Mouse (Mus musculus) liver, embryonic 14.5 days (tissue): ENCODE data around the gene Pglyrp1. TPM values are rescaled to one million over a fixed set of nuclear protein-coding genes. Genes with fewer than 3 reads are reported as not detected.

Experiments
- ATAC-seq: fragments of 200-750 bp; cut with Nextera tagmentation; 2 replicates; pipeline ENCODE4 v1.8.0; 2017; ENCODE audit warnings: moderate number of reproducible peaks, mild to moderate bottlenecking, moderate library complexity; ENCODE audit not compliant: insufficient read depth
- DNase-seq, 3 experiments: peaks; one replicate each; pipeline ENCODE4 v3.0.0-alpha.2; 2012 to 2013; ENCODE audit warnings: low read depth in 3 of 3, low spot score in 3 of 3
- H3K27ac ChIP-seq: fragments of 300-500 bp; sonication (generic); 2 replicates; pipeline ENCODE4 v1.5.1; 2014; ENCODE audit warnings: moderate library complexity, mild to moderate bottlenecking, control low read depth, inconsistent platforms
- H3K27me3 ChIP-seq: fragments of 300-500 bp; sonication (generic); 2 replicates; pipeline ENCODE4 v1.6.1; 2014; ENCODE audit warnings: mild to moderate bottlenecking, low read length, moderate library complexity; ENCODE audit not compliant: control insufficient read depth, insufficient read depth
- H3K36me3 ChIP-seq: fragments of 300-500 bp; sonication (generic); replicated peaks from 2 replicates; pipeline ENCODE4 v1.6.1; 2014; ENCODE audit warnings: low read depth; ENCODE audit not compliant: control insufficient read depth, insufficient read depth
- H3K4me1 ChIP-seq, 2 experiments: fragments of 200-500 bp in 1 of 2; fragments of 300-500 bp in 1 of 2; sonication (generic) in 1 of 2; replicated peaks; 2 replicates each; pipeline ENCODE4 v1.6.1; 2012 to 2014; ENCODE audit warnings: antibody characterized with exemption in 1 of 2, inconsistent platforms in 1 of 2, low read length in 1 of 2; ENCODE audit not compliant: control insufficient read depth in 2 of 2, insufficient read depth in 2 of 2
- H3K4me2 ChIP-seq: fragments of 300-500 bp; sonication (generic); 2 replicates; pipeline ENCODE4 v1.6.1; 2014; ENCODE audit warnings: low read depth, mild to moderate bottlenecking, control low read depth, moderate library complexity
- H3K4me3 ChIP-seq, 2 experiments: fragments of 200-500 bp in 1 of 2; fragments of 300-500 bp in 1 of 2; sonication (generic) in 1 of 2; 2 replicates each; pipeline ENCODE4 v1.5.1; 2012 to 2014; ENCODE audit warnings: low read depth in 2 of 2, low read length in 2 of 2, mild to moderate bottlenecking in 2 of 2, control low read depth in 1 of 2, inconsistent platforms in 1 of 2, moderate library complexity in 1 of 2; ENCODE audit not compliant: insufficient read depth in 1 of 2
- H3K9ac ChIP-seq: fragments of 300-500 bp; sonication (generic); replicated peaks from 2 replicates; pipeline ENCODE4 v1.6.1; 2014; ENCODE audit warnings: mild to moderate bottlenecking, control low read depth, moderate library complexity
- H3K9me3 ChIP-seq: fragments of 300-500 bp; sonication (generic); 2 replicates; pipeline ENCODE4 v1.6.1; 2016; ENCODE audit warnings: low read length, mixed read lengths; ENCODE audit not compliant: control insufficient read depth
- CTCF ChIP-seq: IDR thresholded peaks from 2 replicates; pipeline ENCODE4 v1.5.1; 2016; ENCODE audit warnings: antibody characterized with exemption, low read depth, control low read depth
- EP300 ChIP-seq: IDR thresholded peaks from 2 replicates; pipeline ENCODE4 v1.6.1; 2016; ENCODE audit warnings: antibody characterized with exemption, low read depth
- WGBS: fragments of 180-500 bp; shearing (Covaris S2); extraction: QIAGEN DNeasy Blood & Tissue Kit; methylation state at CpG from one replicate; pipeline ENCODE4 v1.1.7; 2014; ENCODE audit not compliant: insufficient replicate concordance; 5-methylcytosine and 5-hydroxymethylcytosine counted together
- polyA plus RNA-seq, 2 experiments: library from polyadenylated mRNA; depleted of rRNA in 1 of 2; stranded (reverse) in 1 of 2; unstranded in 1 of 2; fragments of >200 nt; fragmentation: Nextera tagmentation in 1 of 2; extraction: Ambion mirVana in 1 of 2; gene quantifications; 2 replicates each; pipeline versions ENCODE4 v1.2.1 to v1.2.3; 2012 to 2014

Pglyrp1 gene
- polyA plus RNA-seq, 2 experiments, result 10.5 to 32.0 TPM

DNA sequence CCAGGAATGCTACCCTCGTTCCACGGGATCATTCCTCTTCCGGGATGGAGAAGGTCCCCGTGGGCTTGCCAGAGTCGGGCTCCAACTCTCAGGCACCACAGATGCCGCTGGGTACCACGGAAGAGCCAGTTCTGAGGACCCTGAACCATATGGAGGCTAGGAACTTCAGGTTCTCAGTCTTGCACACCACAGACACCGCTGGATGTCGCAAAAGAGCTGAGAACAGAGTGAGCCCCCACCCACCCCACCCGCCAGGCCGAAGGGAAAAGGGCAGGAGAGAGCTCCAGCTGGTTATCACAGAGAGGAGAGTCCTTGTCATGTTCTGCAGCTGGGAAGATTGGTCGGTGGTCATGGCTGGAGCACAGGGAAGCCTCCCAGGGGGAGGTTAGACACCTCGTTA is 38.8 kb upstream of the Pglyrp1 start:
- TF ChIP-seq CTCF, result no peak
- no peak for TF ChIP-seq EP300
- H3K4me2 ChIP-seq, result no peak overlapping the region
- no peak overlapping the region for H3K9ac ChIP-seq
- no peak overlapping the region for H3K27ac ChIP-seq
- H3K27me3 ChIP-seq, result no peaks in the 10 kb centered on the region
- no peak overlapping the region for H3K4me3 ChIP-seq
- ATAC-seq, result no peak
- H3K9me3 ChIP-seq, result no peaks in the 10 kb centered on the region
- no peak for DNase-seq
- WGBS, result 32% methylated on average over 13 of the region's 13 CpGs
- 0 out of 4 replicates have a peak, but pooled peaks cover 0 to 1% of the 10 kb centered on the region in 2 experiments for H3K4me1 ChIP-seq
- H3K36me3 ChIP-seq, result no peaks in the 10 kb centered on the region

DNA sequence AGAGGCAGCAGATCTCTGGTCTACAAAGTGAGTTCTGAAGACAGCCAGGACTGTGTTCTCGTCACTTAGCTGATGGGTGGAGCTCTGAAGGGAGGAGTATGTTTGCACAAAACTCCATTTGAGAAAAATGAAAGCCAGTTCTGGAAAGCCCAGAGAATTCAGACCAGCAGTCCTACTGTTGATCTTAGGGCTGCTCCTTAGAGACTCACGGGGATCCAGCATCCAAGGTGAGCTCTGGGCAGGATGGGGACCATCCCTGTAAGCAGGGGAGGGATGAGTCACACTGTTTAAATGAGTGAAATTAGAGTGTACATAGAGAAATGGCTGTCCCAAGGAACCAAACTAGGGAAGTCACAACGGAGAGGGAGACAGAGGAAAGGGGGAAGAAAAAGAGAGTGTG is 31.3 kb upstream of the Pglyrp1 start, which contains the start of gene Mill2:
TSS of gene Mill2 (plus strand) at position 102 of the 400 bp plus-strand sequence.
- 0 out of 2 replicates have a peak within 1 kb of the TSS, but pooled peaks have one; percentile 3 for H3K9ac ChIP-seq
- TF ChIP-seq EP300 (no peak), CTCF (no peak)
- peaks cover 0 to 5% of the 10 kb centered on the region in 2 experiments; a peak in 2 of 4 replicates for H3K4me1 ChIP-seq
- WGBS, result 12% methylated on average over 3 of the region's 3 CpGs
- H3K27ac ChIP-seq, result no peak within 1 kb of the TSS
- H3K4me2 ChIP-seq, result peak within 1 kb of the TSS; percentile 55
- no peak for DNase-seq
- H3K9me3 ChIP-seq, result no peaks in the 10 kb centered on the region
- ATAC-seq, result no peak
- H3K27me3 ChIP-seq, result no peaks in the 10 kb centered on the region
- H3K4me3 ChIP-seq, result peak within 1 kb of the TSS; percentile 28 to 34
- no peaks in the 10 kb centered on the region for H3K36me3 ChIP-seq

- 5% methylated on average over 14 of the region's 17 CpGs for WGBS
These were observed 30.6 kb upstream of the Pglyrp1 start for GRCm38 (mm10) chr7:18840386-18841173.

DNA sequence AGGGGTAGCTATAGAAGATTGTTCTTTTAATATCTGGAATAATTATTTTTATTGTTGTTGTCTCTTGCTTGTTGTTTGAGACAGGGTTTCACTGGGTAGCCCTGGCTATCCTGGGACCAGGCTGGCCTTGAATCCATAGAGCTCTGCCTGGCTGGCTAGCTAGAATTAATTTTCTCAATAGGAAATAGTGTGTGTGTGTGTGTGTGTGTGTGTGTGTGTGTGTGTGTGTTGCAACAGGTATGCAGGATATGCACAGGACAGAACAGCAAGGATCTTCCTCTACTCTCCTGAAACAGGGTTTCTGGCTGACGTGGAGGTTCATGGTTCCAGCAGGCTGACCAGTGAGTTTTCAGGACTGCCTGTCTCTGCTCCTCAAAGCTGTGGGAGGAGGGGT is 30.0 kb upstream of the Pglyrp1 start:
- H3K27me3 ChIP-seq, result no peaks in the 10 kb centered on the region
- peak overlapping the region; percentile 26 for H3K4me2 ChIP-seq
- H3K9ac ChIP-seq, result no peak overlapping the region
- 71% methylated on average over 1 of the region's 1 CpGs for WGBS
- DNase-seq (no peak), ATAC-seq (no peak)
- TF ChIP-seq CTCF (no peak), EP300 (no peak)
- peaks cover 0 to 5% of the 10 kb centered on the region in 2 experiments; a peak in 2 of 4 replicates for H3K4me1 ChIP-seq
- no peak overlapping the region for H3K27ac ChIP-seq
- no peak overlapping the region for H3K4me3 ChIP-seq
- H3K9me3 ChIP-seq, result no peaks in the 10 kb centered on the region
- no peaks in the 10 kb centered on the region for H3K36me3 ChIP-seq

More at GRCm38 (mm10) chr7:18840386-18841173, 30.6 kb upstream of the Pglyrp1 start:
- DNase-seq (peak in 1 of 3 experiments; percentile 6), ATAC-seq (peak; percentile 11; the same call in 1 of the 2 replicates)
- Histone ChIP-seq H3K36me3 (no peaks in the 10 kb centered on the region), H3K9me3 (no peaks in the 10 kb centered on the region), H3K4me3 (peak overlapping the region; percentile 28 to 34), H3K9ac (0 out of 2 replicates have a peak overlapping the region, but pooled peaks have one; percentile 3), H3K4me1 (peaks cover 0 to 5% of the 10 kb centered on the region in 2 experiments; a peak in 2 of 4 replicates), H3K27ac (no peak overlapping the region), H3K4me2 (peak overlapping the region; percentile 55), H3K27me3 (no peaks in the 10 kb centered on the region)
- TF ChIP-seq EP300 (no peak), CTCF (no peak)

GRCm38 (mm10) chr7:18844811-18845210 is 26.3 kb upstream of the Pglyrp1 start:
- ATAC-seq (no peak), DNase-seq (no peak)
- no peak for TF ChIP-seq EP300
- no peak for TF ChIP-seq CTCF
- Histone ChIP-seq H3K4me3 (no peak overlapping the region), H3K27me3 (no peaks in the 10 kb centered on the region), H3K36me3 (no peaks in the 10 kb centered on the region), H3K9me3 (no peaks in the 10 kb centered on the region), H3K4me1 (peaks cover 0 to 5% of the 10 kb centered on the region in 2 experiments; a peak in 2 of 4 replicates), H3K4me2 (no peak overlapping the region), H3K27ac (no peak overlapping the region), H3K9ac (no peak overlapping the region)
- 11% methylated on average over 5 of the region's 5 CpGs for WGBS
